Mouse (Mus musculus) limb, embryonic 10.5 days (tissue): ENCODE measurements at regions not wholly inside any gene's neighbourhood (a gene's known extent, or its start where the extent isn't known, plus 50 kb on each side); places are given as distances from the start of the nearest gene placed in this dataset.

Experiments used
- DNase-seq: peaks from one replicate; pipeline ENCODE4 v3.0.0-alpha.2; 2017; ENCODE audit warnings: low spot score
- H3K27ac ChIP-seq: fragments of 300-500 bp; sonication (generic); 2 replicates; pipeline ENCODE4 v1.5.1; 2016; ENCODE audit warnings: mild to moderate bottlenecking
- H3K27me3 ChIP-seq: fragments of 300-500 bp; sonication (generic); 2 replicates; pipeline ENCODE4 v1.6.1; 2016; ENCODE audit warnings: low read depth, mild to moderate bottlenecking; ENCODE audit not compliant: poor library complexity, severe bottlenecking
- H3K36me3 ChIP-seq: fragments of 300-500 bp; sonication (generic); 2 replicates; pipeline ENCODE4 v1.6.1; 2016; ENCODE audit warnings: mild to moderate bottlenecking, moderate library complexity
- H3K4me1 ChIP-seq: fragments of 300-500 bp; sonication (generic); 2 replicates; pipeline ENCODE4 v1.6.1; 2016
- H3K4me3 ChIP-seq: fragments of 300-500 bp; sonication (generic); 2 replicates; pipeline ENCODE4 v1.5.1; 2016; ENCODE audit warnings: mild to moderate bottlenecking, moderate library complexity
- H3K9me3 ChIP-seq: fragments of 300-500 bp; sonication (generic); replicated peaks from 2 replicates; pipeline ENCODE4 v1.6.1; 2016; ENCODE audit warnings: mild to moderate bottlenecking
- WGBS: fragments of 180-500 bp; shearing (Covaris S2); methylation state at CpG from one replicate; pipeline ENCODE4 v1.1.7; 2016; 5-methylcytosine and 5-hydroxymethylcytosine counted together

DNA sequence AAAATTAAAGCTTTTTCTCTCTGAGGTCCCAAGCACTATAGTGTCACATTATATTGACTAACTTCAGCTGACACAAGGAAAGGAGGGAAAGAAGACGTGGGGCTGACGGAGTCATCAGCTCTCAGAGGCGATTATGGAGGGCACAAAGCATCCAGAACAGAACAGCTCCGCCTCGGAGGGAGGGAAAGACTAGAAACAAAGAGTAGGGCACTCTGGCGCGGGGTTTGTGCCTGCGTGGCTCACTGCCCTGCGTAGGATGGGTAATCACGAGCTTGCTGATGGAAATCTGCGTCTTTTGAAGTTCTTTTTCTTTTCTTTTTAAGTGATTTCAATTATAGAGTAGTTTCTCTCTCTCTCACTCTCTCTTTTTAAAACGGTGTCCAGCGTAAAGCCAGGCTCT lies 243.5 kb upstream of the Gm10131 start:
- H3K9me3 ChIP-seq = no peaks in the 10 kb centered on the region
- no peak overlapping the region for H3K4me3 ChIP-seq
- no peaks in the 10 kb centered on the region for H3K36me3 ChIP-seq
- WGBS = 81% methylated on average over 13 of the region's 13 CpGs
- H3K4me1 ChIP-seq = peaks cover 13% of the 10 kb centered on the region; the same call in 1 of the 2 replicates
- DNase-seq = no peak
- H3K27me3 ChIP-seq = no peaks in the 10 kb centered on the region
- no peak overlapping the region for H3K27ac ChIP-seq

DNA sequence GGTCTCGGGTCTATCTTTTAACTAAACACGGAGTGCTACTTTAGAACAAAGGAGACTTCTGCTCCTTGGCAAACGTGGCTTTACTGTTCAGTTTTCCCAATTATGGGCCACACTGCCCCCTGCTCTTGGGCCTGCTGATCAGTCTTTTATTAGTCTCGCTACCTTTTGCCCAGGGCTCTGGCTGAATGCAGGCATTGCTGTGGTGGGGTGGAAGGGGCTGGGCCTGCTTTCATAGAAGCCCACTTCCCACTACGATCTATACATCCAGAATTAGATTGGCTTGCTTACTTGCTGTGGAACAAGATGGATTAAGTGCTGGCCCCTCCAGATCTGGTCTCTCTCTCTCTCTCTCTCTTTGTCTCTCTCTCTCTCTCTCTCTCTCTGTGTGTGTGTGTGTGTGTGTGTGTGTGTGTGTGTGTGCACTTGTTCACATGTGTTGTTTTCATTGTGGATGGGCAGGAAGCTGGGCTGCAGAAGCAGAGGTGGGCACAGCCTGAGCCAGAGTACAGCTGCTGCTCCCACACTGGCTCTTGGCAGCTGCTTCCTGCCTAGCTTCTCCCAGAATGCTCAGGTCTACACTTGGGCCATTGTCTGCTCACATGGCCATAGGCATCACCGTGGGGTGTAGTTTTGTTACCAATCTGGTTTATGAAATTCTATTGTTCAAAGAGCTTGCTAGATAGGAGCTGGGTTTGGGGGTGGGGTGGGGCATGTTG lies 241.8 kb upstream of the Gm10131 start:
- no peaks in the 10 kb centered on the region for H3K27me3 ChIP-seq
- H3K36me3 ChIP-seq = no peaks in the 10 kb centered on the region
- no peaks in the 10 kb centered on the region for H3K9me3 ChIP-seq
- H3K27ac ChIP-seq = peak overlapping the region; percentile 53
- peaks cover 13% of the 10 kb centered on the region; the same call in 1 of the 2 replicates for H3K4me1 ChIP-seq
- no peak for DNase-seq
- 76% methylated on average over 6 of the region's 6 CpGs for WGBS
- H3K4me3 ChIP-seq = no peak overlapping the region

- 92% methylated on average over 4 of the region's 4 CpGs for WGBS
- H3K36me3 ChIP-seq = no peaks in the 10 kb centered on the region
- H3K4me3 ChIP-seq = no peak overlapping the region
- no peaks in the 10 kb centered on the region for H3K27me3 ChIP-seq
- 0 out of 2 replicates have a peak, but pooled peaks cover 6% of the 10 kb centered on the region for H3K4me1 ChIP-seq
- H3K27ac ChIP-seq = no peak overlapping the region
- no peak for DNase-seq
- no peaks in the 10 kb centered on the region for H3K9me3 ChIP-seq
These were observed 223.3 kb upstream of the Gm10131 start for GRCm38 (mm10) chr8:34334851-34335250.

GRCm38 (mm10) chr8:34331673-34332072 lies 220.1 kb upstream of the Gm10131 start:
- no peaks in the 10 kb centered on the region for H3K9me3 ChIP-seq
- H3K27me3 ChIP-seq = peaks cover 8% of the 10 kb centered on the region
- no peak for DNase-seq
- no peak overlapping the region for H3K27ac ChIP-seq
- peaks cover 13% of the 10 kb centered on the region for H3K4me1 ChIP-seq
- H3K36me3 ChIP-seq = no peaks in the 10 kb centered on the region
- H3K4me3 ChIP-seq = no peak overlapping the region
- WGBS = 45% methylated on average over 5 of the region's 5 CpGs

DNA sequence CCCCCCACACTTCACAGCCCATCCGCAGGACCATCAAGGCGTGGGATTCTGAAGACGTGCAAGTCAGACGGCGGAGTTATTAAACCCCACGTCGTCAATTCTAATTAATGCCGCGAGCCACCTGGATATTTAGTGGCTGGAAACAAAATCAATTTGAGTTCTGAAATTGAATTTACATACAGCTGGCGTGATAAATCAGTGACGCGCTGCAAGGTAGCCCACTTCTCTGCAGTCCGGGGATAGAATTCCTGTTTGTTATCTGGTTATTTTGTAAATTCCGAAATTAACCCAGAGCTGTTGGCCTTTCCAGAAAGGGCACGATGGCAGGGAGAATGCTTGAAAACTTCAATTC lies 215.1 kb upstream of the Gm10131 start:
- no peak for DNase-seq
- no peaks in the 10 kb centered on the region for H3K9me3 ChIP-seq
- peaks cover 18% of the 10 kb centered on the region for H3K4me1 ChIP-seq
- no peaks in the 10 kb centered on the region for H3K36me3 ChIP-seq
- peaks cover 26% of the 10 kb centered on the region for H3K27me3 ChIP-seq
- peak overlapping the region; percentile 71 for H3K27ac ChIP-seq
- WGBS = 11% methylated on average over 15 of the region's 15 CpGs
- H3K4me3 ChIP-seq = peak overlapping the region; percentile 52

DNA sequence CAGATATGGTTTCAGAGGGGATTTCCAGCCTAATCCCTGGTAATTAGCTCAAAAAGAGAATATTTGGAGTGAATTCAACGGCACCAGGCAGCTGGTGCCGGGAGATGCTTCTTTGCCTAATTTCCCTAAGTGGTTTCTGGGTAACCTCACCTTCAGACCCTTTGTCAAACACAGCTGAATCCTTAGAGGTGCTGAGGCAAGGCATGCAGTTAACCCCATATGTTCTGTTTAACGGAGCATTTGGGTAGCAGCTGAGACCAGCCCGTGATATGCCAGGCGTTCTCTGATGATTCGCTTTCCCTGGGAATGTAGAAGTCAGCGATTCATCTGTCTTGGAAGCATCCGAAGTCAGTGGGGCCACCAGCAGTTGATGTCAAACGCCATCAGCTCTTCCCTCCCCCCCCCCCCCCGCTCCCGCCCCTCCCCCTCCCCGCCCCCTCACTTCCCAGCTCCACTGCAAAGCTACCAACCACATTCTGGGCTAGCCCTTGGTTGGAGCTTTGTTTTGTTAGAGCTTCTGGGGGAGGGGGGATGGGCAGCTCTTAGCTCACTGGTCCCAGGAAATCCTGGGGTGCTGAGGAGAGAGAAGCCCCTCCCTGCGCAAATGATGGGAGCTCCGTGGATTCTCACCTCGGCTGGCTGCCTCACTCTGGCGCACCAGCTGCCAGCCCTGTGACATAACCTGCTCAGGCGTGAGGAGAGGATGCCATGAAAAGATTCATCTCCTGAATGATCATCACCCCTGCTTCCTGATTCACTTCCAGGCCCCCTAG lies 214.5 kb upstream of the Gm10131 start:
- Histone ChIP-seq H3K27ac (peak overlapping the region; percentile 71), H3K36me3 (no peaks in the 10 kb centered on the region), H3K4me1 (peaks cover 15% of the 10 kb centered on the region), H3K9me3 (no peaks in the 10 kb centered on the region), H3K4me3 (peak overlapping the region; percentile 52), H3K27me3 (peaks cover 26% of the 10 kb centered on the region)
- WGBS = 3% methylated on average over 15 of the region's 17 CpGs
- peak; percentile 44 for DNase-seq

DNA sequence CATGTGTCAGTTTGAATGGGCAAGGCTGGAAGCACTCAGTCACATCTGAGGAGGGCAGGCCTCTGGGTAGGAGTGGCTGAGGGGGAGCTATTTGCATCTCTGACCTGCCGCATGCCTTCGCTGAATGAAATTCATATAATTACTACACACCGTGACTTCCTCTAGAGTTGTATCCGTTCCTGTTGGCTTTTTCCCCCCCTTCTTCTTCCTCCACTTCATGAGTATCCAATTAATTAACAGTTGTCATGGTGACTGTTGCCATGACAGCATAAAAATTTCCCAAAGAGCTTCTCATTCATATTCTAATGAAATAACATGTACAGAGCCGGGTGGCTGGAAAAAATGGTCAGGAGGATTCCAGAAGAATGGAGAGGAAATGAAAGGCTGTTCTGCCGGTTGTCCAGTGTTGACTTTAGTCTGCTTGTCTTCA lies 208.6 kb upstream of the Gm10131 start:
- Histone ChIP-seq H3K27me3 (peaks cover 12% of the 10 kb centered on the region), H3K9me3 (no peaks in the 10 kb centered on the region), H3K27ac (no peak overlapping the region), H3K4me3 (no peak overlapping the region), H3K36me3 (no peaks in the 10 kb centered on the region), H3K4me1 (no peaks in the 10 kb centered on the region)
- WGBS = 76% methylated on average over 6 of the region's 6 CpGs
- no peak for DNase-seq

- Histone ChIP-seq H3K36me3 (no peaks in the 10 kb centered on the region), H3K9me3 (no peaks in the 10 kb centered on the region), H3K4me1 (no peaks in the 10 kb centered on the region), H3K27ac (no peak overlapping the region), H3K27me3 (peaks cover 8% of the 10 kb centered on the region; the same call in 1 of the 2 replicates), H3K4me3 (no peak overlapping the region)
- WGBS = 91% methylated on average over 5 of the region's 5 CpGs
- DNase-seq = no peak
These were observed 208.2 kb upstream of the Gm10131 start for GRCm38 (mm10) chr8:34319719-34320118.

- Histone ChIP-seq H3K27ac (no peak overlapping the region), H3K4me1 (no peaks in the 10 kb centered on the region), H3K36me3 (no peaks in the 10 kb centered on the region), H3K9me3 (no peaks in the 10 kb centered on the region), H3K4me3 (no peak overlapping the region), H3K27me3 (no peaks in the 10 kb centered on the region)
- DNase-seq = no peak
These were observed 203.7 kb upstream of the Gm10131 start for GRCm38 (mm10) chr8:34315233-34315632.

DNA sequence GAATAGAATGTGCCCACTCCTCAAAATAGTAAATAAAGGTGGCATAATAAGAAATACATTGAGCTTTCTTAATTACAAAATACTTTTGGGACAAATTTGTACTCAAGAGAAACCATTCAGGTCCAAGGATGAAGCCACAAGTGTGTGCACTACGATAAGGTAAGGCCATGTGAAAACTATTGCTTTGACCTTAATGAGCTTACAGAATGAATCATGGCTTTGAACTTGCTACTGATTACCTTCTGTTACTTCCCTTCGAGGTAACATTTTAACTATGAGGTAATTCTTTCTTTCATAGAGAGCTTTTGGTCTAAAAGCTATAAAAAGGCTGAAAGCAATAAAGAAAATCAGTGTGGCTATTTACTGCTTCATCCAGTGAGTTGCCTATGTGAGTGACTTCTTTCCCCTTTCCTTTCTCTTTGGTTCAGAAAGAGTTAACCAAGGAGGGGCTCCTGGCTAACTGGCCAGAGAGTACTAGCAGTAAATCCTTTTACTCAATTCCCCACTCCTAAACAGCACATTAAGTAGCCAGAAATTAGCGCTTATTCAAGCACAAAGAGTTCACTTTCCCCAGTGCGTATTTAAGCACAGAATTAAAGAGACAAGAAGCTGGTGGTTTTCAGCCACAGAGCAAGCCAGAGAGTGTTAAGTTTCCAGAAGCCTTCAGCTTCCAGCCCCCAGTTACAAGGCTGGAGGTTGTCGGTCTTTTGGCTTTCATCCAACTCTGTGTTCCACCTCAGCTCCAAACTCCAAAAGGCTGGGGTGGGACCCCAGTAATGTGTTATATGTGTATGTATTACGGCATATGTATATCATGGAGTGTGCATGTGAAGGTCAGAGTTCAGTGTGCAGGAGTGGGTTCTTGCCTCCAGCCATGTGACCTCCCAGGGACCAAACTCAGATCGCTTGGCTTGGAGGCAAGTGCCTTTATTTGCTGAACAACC lies 194.3 kb upstream of the Gm10131 start:
- 58% methylated on average over 7 of the region's 7 CpGs for WGBS
- H3K9me3 ChIP-seq = no peaks in the 10 kb centered on the region
- peaks cover 8% of the 10 kb centered on the region; the same call in 1 of the 2 replicates for H3K4me1 ChIP-seq
- no peaks in the 10 kb centered on the region for H3K27me3 ChIP-seq
- no peaks in the 10 kb centered on the region for H3K36me3 ChIP-seq
- no peak for DNase-seq
- H3K4me3 ChIP-seq = no peak overlapping the region
- no peak overlapping the region for H3K27ac ChIP-seq

DNA sequence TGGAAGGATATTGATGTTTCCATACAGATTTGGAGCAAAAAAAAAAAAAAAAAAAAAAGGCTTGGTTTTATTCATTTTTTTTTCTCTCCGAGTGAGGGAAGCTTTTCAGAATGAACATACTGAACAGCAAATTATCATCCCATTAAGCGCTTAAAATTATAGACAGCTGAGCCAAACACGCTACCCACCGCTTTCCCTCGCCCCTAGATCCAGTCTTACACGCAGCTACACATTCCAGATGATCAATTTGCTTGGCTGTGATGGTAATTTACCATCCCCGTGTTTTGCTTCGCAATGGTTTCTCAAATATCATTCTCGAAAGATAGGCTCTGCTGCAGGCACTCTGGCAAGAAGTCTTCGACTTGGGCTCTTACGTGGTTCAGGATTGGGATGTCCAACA lies 192.3 kb upstream of the Gm10131 start:
- Histone ChIP-seq H3K4me3 (no peak overlapping the region), H3K36me3 (no peaks in the 10 kb centered on the region), H3K4me1 (peaks cover 8% of the 10 kb centered on the region; the same call in 1 of the 2 replicates), H3K9me3 (no peaks in the 10 kb centered on the region), H3K27me3 (no peaks in the 10 kb centered on the region), H3K27ac (no peak overlapping the region)
- DNase-seq = no peak
- 91% methylated on average over 11 of the region's 11 CpGs for WGBS

DNA sequence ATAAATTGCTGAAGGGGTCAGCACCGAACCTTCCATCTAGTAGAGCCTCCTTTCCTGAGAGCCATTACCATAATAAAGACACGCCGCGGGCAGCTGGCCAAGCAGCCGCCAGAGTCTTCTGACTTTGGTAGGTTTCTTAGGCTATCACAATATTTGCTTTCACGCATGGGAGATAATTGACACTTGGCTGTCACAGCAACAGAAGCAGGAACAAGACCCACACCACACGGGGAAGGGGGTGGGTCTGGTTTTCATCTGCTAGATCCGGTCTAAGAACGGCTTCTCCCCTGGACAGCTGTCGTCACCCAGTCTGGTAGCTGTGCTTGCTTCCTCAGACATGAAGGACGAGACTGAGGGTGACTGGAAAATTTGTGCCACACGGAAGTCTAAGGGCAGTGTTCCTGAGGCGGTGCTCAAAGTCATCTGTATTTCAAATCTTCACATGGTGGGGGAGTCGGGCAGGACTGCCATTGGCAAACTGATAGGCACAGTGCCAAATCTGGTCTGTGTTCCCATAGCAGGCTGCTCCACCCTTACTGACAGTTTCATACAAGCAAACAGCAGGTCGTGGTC lies 188.9 kb upstream of the Gm10131 start:
- no peak for DNase-seq
- no peaks in the 10 kb centered on the region for H3K9me3 ChIP-seq
- H3K4me1 ChIP-seq = no peaks in the 10 kb centered on the region
- H3K27me3 ChIP-seq = no peaks in the 10 kb centered on the region
- H3K36me3 ChIP-seq = no peaks in the 10 kb centered on the region
- no peak overlapping the region for H3K4me3 ChIP-seq
- H3K27ac ChIP-seq = no peak overlapping the region
- WGBS = 64% methylated on average over 15 of the region's 15 CpGs
